Mouse (Mus musculus) embryo, embryonic 9.5 days (tissue): ENCODE measurements around the gene Prdm16.

Experiments
- DNase-seq: peaks from one replicate; pipeline ENCODE4 v3.0.0-alpha.2; 2017; ENCODE audit errors: extremely low spot score

Gene Prdm16

DNA sequence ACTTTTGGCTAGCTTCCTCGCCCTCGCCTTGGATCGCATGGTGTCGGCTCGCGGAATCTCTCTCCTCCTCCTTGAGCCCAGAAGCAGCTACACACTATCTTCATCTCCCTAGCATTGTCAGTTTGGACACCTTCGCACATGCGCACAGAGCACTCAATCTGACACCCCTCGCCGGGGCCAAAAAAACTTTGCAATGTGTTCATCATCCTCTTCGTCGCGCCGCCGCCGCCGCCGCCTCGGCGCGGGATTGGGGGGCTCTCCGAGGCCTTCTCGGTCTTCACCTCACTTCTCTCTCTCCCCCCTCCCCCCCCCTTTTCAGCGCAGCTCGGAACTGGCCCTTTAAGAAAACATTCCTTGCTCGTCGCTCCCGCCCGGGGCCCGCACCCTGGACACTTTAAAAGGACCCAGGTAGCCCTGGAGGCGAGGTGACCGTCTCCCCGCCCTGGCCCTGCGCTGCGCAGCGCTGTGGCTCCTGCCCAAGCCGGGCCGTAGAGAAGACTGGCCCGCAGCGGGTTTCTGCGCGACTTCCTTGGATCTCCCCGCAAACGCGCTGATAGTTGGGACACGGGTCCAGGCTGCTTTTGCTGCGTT lies at the start of gene Prdm16:
Gene Prdm16, minus strand, starts transcription at position 153 of the 591 bp plus-strand sequence.
- peak; percentile 81 for DNase-seq

DNA sequence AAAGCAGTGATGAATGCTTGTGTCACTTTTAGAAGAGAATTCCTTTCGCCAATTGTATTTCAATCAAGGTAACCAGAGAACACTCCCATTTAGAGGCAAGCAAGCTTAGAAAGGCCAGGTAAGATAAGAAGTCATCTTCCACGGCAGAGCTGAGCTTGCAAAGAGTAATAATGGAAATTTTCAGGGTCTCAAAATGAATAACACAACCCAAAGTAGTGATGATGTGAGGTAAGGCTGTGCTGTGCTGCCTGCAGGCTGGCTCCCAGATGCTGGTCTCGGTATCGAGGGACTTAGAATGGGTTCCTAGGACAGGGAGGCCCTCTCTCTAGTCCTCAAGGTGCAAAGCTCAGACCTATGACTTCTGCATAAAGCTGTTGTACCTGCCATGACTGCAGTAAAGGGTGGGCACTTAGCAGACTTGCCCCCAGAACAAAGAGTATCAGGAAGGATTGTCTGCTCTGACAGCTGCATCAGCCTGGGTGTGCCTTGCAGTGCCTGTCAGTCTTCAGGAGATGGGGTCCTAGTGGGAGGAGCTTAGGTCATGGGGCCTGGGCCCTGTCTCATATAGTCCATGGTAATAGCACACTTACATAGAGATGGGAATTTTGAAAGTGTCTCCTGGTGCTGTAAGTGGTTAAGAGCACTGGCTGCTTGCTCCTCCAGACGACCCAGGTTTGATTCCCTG lies 46.5 kb upstream of the Prdm16 start:
- no peak for DNase-seq

DNA sequence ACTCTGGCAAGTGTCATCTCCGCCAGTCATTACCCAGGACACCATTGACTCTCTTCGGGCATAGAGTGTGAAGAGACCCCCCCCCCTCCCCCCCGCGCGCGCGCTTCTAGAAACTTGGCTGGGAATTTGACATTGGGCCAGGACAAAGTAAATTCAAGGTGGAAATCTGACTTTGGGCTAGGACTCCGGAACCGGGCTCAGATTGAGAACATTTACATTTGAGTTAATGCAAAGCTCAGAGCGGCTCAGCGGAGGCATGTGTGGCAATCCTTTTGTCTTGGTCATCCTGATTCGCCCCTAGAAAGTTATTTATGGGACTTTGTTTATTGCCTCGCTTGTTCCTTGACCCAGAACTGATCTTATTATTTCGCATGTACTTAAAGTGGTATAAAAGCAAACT lies 45.6 kb upstream of the Prdm16 start:
- no peak for DNase-seq

DNA sequence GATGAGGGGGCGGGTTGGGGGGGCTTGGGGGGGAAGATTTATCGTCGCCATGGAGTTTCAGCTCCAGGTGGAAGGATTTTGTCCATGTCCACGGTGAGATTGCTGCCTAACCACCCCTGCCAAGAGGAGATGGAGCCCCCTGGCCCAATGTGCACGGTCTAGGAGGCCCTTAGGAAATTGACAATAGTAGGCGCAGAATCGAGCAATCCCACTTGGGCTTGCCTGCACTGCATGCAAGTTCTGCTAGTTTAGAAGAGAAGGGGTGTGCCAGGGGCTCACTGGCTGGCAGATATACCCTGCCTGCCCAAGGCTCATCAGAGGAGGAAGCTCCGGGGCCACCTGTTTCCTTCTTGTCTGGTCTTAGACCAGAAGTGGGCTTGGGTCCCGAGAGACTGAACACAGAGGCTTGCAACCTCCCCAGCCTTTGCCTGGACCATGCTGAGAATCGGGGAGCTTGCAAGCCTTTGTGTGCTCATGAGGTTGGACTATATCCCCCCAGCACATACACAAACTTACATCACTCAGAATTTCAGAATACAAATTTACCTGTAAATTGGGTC lies 38.8 kb upstream of the Prdm16 start:
- no peak for DNase-seq

DNA sequence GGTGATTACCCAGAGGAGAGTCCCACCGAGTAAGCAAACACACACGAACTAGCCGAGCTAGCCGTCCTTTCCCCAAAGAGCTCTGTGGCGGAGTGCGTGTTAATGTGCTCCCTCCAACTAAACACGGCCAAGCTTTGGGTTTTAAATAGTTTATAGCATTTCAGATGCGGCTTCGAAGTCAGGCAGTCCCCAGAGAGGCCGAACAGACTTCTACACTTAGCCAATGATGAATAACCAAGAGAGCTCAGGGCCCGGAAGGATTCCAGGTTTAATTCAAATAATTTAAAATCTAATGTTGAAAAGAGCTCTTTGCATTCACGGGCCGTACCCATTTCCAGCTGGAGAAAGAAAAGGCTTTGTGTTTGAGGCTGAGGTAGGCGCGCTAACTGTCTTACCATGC lies 38.3 kb upstream of the Prdm16 start:
- no peak for DNase-seq

DNA sequence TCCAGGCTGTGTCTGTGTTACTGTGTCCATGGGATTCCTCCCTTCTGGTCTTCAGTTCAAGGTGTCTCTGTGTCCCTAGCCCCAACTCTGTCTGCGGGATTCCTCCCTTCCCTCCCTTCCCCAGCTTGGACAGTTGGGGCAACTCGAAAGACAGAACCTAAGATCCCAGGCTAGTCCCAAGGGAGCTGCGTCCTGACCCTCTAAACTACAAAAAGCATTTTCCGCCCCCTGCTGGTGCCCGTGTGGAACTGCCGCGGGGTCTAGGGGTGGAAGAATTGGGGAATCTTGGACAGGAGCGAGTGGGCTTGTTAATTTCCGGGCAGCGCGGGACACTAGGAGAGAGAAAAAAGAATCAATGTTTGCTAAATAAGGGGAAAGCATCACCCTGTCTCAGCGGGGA lies 37.9 kb upstream of the Prdm16 start:
- DNase-seq: peak; percentile 81

DNA sequence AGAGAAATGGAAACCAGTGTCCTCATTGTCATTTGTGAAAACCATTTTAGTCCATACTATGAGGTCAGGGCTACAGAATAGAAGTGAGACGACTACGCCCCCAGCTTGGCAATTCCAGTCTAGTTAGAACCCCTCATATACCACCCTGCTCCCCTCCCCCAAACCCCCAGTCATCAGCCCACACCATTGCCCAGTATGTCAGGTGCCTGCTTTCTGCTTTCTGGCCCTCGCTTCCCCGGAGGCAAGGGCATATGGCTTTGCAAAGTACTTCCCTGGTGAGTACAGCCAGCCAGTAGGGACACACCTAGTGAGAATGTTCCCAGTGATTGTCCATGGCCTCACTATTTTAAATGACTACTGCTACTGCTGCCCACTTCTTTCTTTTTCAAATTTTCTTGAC lies 37.3 kb upstream of the Prdm16 start:
- no peak for DNase-seq

DNA sequence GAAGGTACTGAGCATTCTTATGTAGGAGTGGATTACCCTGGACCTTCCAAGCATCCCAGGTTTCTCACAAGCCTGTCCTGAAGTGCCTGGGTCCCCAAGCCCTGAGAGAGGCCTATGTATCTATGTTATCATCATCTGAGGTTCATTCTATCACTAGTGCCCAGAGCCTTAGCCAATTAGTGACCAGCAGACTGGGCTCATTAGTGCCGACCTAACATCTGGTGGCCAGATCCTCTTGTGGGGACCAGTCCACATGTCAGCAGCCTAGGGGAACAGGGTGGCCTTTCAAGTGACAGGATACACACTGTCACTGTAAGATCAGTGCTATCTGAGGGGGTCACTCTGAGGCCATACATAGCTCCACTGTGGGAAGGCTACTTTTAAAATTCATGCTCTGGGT lies 35.4 kb upstream of the Prdm16 start:
- no peak for DNase-seq

DNA sequence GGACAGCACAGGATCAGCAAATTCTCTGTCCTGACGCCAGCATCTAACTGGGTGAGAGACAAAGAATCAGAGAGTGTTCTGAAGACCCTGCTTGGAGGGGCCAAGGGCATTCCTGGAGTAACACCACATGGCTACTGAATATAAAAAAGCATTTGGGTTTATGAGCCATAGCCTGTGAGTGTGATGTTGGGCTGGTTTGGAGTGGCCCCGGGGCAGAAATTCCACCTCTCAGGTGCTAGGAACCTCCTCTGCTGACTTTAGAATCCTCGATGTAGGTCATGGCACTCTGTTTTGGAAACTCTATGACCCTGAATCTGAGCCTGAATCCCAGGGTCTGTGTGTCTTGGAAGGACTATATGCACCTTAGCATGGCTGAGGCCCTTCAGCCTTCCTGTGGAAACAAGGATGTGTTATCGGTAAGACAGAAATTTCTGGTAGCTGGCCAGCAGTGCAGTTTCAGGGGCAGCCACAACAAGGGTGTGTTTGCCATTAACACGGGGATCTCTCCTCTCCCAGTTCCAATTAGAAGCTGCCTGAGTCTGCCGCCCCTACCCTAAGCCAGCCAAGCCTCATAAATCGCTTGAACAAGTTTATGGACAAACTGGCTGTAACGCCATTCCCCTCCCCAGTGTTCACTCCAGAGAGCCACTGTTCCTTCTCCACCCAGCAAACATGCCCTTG lies 34.7 kb upstream of the Prdm16 start:
- DNase-seq: no peak

DNA sequence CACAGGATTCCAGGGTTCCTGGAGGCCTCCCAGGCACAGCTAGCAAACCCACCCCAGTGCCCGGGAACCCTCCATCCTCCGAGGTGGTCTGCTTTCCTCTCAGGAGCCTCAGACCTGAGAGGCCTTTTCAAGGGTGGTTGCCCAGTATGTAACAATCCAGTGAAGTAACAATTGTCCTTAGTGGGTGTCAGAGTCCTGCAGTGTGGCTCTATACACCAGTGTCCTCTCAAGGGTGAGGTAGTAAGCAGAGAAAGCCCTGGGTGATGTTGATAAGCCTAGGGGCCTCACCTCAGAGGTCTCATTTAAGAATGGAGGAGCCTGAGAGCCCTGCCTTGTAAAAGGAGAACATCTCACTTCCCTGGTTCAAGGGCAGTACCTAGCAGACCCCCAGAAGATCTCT lies 31.1 kb upstream of the Prdm16 start, which contains the start of gene Actrt2:
Gene Actrt2, minus strand, starts transcription at position 101 of the 400 bp plus-strand sequence.
- no peak for DNase-seq

DNA sequence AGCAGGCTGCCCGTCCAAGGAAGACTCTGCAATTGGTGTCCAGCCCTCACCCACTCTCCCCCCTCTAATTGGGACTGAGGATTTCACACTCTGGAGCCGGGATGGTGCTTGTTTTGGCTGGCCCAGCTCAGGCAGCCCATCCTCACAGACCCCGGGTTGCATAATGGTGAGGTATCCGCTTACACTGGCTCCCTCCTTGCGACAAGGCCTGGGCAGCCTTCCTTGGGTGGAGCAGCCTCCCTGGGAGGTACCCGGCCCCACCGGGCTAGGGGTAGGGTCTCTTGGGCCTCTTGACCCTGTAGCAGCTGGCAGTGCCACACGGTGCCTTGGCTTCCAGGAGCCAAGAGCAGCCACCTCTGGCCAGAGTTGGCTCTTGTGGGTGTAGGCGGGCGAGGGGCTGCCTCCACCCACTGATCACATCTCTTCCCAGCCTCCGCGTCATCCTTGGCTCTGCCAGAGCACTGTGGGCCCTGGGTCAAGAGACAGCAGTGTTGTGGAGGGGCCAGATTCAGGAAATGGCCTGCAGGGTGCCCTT lies 26.1 kb upstream of the Prdm16 start:
- DNase-seq: no peak

DNA sequence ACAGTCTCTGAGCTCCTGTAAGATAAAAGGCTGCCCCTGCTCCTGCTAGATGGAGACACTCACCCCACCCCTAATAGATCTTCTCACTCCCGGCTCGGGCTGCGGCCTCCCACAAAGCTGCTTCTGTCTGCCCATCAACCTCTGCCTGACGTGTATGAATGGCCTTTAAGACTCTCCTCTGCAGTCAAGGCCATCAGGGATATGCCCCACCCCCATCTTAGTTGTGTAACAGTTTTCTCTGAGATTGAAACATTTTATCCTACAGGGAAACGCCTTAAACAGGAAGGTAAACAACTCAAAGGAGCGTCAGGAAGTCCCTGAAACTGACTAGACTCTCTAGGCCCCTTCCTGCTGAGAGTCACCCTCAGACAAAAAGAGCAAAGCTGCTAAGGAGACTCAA lies 24.6 kb upstream of the Prdm16 start:
- DNase-seq: no peak

DNA sequence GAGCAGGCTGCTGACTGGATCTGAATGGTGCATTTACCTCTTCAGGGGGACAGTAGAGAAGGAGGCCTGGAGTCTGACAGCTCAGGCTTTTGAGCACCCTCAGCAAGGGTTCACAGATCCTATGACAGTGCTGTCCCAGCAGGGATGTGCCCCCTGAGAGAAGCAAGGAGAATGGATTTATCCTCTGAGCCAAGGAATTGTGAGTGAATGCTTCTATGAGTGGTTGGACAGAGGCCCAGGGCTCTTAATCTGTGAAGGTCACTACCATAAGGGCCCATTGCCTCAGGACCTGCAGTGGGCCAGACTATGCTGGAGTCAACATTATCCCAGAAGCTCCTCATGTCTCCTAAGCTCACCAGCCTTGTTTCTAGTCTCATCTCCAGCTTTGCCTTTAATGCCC lies 23.4 kb upstream of the Prdm16 start:
- DNase-seq: no peak

DNA sequence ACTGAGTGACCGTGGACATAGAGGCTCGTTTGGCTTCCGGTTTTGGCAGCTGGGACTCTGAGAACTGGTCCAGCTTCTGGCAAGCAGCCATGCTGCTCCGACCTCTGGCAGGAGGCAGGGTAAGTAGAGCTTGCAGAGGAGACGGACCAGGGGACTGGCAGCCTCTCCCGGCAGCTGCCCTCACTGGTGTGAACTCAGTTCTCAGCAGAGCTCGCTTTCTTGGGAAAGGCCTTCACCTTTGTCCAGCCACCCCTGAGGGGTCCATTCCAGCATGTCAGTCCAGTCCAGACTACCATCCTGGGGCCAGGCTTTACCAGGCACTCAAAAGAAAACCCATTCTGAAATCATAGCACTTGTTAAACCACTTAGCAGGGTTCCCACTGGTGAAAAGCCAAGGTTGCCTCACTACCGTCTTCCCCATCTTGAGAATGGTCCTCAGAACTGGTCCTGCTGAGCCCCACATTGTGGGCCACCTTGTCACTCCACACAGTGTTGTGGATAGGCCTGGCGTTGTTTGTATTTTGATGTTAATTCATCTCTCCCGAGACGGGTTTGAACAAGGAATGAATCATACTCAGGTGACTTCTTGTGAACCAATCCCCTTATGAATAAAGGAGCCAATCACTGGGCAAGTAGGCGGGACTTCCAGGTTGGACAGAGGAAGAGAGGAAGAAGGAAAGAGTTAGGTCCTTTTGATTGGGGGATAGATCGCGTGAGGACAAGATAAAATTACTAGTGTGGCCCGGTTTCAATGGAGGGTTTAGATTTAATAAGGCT lies 18.6 kb upstream of the Prdm16 start:
- no peak for DNase-seq

DNA sequence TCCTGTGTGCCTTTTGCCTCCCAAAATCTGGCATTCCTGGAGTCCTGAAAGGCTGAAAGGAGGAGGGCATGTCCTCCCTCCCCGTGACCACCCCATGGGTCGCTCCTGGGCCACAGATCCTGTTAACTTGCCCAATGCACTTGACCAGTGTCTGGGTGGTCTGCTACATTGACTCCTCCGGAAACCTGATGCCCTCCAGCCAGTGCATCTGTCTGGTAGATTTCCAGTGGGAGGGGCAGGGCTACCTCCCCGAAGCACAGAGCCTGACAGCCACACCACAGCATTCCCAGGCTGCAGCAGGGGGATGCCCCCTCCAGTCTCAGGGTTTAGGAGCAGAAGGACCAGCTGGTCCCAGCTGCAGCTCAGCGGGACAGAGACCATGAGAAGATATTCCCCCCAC lies 15.8 kb upstream of the Prdm16 start:
- DNase-seq: peak; percentile 48

DNA sequence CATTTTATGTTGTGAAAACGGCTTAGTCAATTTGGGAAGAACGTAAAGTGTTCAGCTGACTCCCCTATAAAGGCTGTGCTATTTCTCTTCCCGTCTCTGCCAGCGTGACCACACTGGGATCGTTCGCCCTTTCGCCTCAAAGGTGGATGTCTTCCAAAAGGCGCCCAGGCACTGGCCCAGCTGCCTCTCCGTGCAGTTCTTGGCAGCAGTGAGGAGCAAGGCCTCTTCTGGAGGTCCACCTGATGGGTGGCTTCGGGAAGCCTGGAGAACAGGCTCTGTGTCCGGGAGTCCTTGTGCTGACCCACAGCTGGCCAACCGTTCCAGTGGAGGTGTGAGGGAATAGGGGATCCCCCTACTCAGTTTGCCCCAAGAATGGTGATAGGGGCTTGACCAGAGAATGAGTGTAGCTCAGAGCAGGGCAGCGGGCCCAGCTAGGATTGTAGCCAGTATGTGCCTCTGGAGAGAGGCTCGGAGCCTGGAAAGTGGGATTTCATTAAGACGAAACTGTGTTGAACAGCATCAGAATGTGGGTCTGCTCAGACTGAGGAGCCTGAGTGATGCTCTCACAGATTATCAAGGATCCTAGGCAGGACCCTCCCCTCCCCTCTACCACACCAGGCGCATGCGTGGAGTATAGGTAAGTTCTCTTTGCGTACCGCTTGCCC lies 12.5 kb upstream of the Prdm16 start:
- DNase-seq: no peak

DNA sequence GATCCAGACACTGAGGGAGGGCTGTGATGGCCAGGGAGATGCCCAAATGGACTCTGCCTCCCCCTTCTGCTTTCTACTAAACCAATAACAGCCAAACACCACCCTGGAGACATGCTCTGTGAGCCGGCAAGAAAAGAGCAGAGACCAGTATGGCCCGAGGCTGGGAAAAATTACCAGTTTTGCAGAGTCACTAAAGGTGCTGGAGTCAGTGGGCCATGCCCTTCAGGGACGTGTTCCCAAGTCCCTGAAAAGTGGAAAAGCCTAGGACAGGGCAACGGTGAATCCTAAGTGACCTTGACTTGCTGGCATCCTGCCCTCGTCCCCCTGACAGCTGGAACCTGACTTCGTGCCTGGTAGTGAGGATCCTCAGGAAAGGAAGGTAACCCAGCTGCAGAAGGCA lies 5.8 kb upstream of the Prdm16 start:
- DNase-seq: no peak

DNA sequence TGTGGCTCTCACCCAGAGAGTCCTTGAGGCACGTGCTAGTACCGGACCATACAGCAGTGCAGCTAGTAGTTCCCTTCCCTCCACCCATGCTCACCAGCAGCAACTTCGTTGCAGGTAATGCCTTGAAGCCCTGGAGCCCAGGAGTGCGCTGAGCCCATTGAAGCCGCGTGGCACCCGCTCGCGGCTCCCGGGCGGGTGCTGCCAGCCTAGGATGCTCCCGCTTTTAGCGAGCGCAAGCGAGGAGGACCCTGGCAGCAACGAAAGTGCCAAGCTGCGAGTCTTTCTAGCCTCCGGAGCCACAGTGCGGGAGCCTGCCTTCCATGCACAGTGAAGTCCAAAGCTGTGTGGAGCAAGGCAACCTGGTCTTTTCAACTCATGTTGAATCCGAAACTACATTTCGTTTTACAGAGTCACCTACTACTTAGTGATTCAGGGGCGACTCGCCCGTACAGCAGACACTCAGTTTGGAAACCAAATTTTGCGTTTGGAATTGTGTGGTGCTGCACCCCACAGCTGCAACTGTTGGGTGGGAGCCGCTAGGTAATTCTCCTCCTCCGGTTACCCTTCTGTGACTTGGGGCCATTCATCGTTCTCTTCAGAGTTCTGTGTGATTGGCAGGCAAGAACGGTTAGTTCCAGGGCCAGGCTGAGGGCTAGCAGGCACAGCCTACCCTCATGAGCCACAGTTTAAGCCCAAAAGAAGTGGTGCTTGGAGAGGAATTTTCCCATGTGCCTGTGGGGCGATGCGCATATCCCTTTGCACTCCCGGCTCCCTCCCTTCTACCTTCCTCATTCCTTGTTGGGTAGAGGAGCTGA lies 4.8 kb upstream of the Prdm16 start:
- DNase-seq: peak; percentile 51

DNA sequence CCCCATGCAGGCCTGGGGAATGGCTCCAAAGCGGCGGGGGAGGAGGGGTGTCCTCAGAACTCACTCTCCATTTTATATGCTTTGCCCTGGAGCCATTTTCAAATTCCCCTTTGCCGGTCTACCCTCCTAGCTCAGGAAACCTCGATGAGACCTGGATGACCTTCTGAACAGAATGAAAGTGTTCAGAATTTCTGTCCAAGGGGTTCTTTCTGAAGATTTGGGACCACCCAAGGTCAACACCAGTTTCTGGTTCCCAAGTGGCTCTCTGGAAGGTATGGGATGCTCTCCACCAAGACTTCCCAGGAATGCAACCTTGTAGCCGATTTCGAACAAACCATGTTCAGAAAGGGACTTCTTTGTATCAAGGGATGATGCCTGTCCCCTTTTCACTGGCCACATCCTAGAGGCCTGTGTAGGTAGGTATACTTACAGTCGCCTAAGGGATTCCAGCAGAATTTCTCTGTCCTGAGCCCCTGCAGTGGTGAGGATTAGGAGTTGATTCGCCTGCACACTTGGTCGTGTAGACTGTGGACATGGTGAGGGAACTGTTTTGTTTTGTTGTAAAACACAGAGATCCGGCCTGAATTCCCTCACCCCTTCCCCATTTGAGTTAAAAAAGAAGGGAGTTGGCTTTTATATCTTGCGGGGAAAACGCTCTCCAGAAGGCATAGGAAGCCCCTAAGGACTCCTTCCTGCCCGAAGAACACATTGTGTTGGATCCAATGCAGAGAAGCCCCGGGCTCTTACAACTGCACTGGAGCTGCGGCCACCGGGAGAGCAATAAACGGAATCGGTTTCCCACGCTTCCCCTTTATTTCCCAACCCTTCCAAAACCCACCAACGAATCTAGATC lies 4.0 kb upstream of the Prdm16 start:
- peak; percentile 50 for DNase-seq
